In genomic region chr11:94420325-94420724, GRCm38 (mm10) we compare ENCODE assay signal across 10 mouse cellular contexts. TPM values are rescaled to one million over a fixed set of nuclear protein-coding genes. Genes with fewer than 3 reads are reported as not detected.
DNase-seq lines count a peak whose midpoint lies in the region; ATAC-seq lines count a peak whose summit lies in the region.
"Had no signal": no experiment of that assay in that cellular context is flagged by ENCODE, and none has a peak within 500 bp of the region (broad histone marks: within the 10 kb centered on the region; RNA-seq: fewer than 3 reads in every experiment).

No protein-coding gene starts in this region.

- no peak overlapping the region; the same call in 1 of the 2 replicates for H3K27ac ChIP-seq in hindbrain, embryonic 14.5 days
- H3K27ac ChIP-seq in hindbrain, embryonic 10.5 days: no peak overlapping the region

- H3K9me3 ChIP-seq in hindbrain, embryonic 14.5 days (ENCODE audit: control insufficient read depth, low read length): no peaks in the 10 kb centered on the region
- no peaks in the 10 kb centered on the region for H3K9me3 ChIP-seq in hindbrain, embryonic 10.5 days
- H3K9me3 ChIP-seq: midbrain, embryonic 12.5 days had no signal

- no peak overlapping the region for H3K4me2 ChIP-seq in hindbrain, embryonic 14.5 days (replicated peaks)
- H3K4me2 ChIP-seq: midbrain, embryonic 12.5 days had no signal

- DNase-seq in hindbrain, embryonic 14.5 days (ENCODE audit: low spot score): peak; percentile 67
- no peak for DNase-seq in hindbrain, embryonic 10.5 days (ENCODE audit: low spot score)
- peak; percentile 39 to 48 for DNase-seq in urinary bladder, postnatal 36 days (ENCODE audit: low spot score in 2 of 2)
- no peak for DNase-seq in urinary bladder, postnatal 10 days (ENCODE audit: low spot score)
- DNase-seq in embryo, embryonic 11 days: peak; percentile 62
- peak; percentile 69 for DNase-seq in lung, postnatal 36 days
- DNase-seq in gastrocnemius, adult 8-10 months (ENCODE audit: low spot score in 2 of 2): no peak
- no peak for DNase-seq in right cerebral cortex, postnatal 4 days

- peaks cover 54% of the 10 kb centered on the region for H3K36me3 ChIP-seq in hindbrain, embryonic 14.5 days (replicated peaks; ENCODE audit: control insufficient read depth, insufficient read depth)
- peaks cover 63% of the 10 kb centered on the region for H3K36me3 ChIP-seq in hindbrain, embryonic 10.5 days

- no peak for ATAC-seq in hindbrain, embryonic 14.5 days (ENCODE audit: low FRiP score)

- no peak overlapping the region for H3K9ac ChIP-seq in hindbrain, embryonic 14.5 days
- H3K9ac ChIP-seq: midbrain, embryonic 12.5 days had no signal

- no peaks in the 10 kb centered on the region; the same call in none of the 2 replicates for H3K4me1 ChIP-seq in hindbrain, embryonic 14.5 days (replicated peaks; ENCODE audit: control insufficient read depth, insufficient read depth, low read length)
- peaks cover 57% of the 10 kb centered on the region for H3K4me1 ChIP-seq in hindbrain, embryonic 10.5 days (replicated peaks)

- 0 out of 2 replicates have a peak, but pooled peaks cover 4% of the 10 kb centered on the region for H3K27me3 ChIP-seq in hindbrain, embryonic 14.5 days (ENCODE audit: control insufficient read depth, insufficient read depth, low read length)
- H3K27me3 ChIP-seq in hindbrain, embryonic 10.5 days (ENCODE audit: insufficient read depth, poor library complexity, severe bottlenecking): peaks cover 30% of the 10 kb centered on the region

- no peak overlapping the region for H3K4me3 ChIP-seq in hindbrain, embryonic 14.5 days (replicated peaks; ENCODE audit: low read length)
- no peak overlapping the region for H3K4me3 ChIP-seq in hindbrain, embryonic 10.5 days
- H3K4me3 ChIP-seq: midbrain, embryonic 12.5 days had no signal

- WGBS in hindbrain, embryonic 14.5 days: 28% methylated on average over 7 of the region's 7 CpGs
- 38% methylated on average over 7 of the region's 7 CpGs for WGBS in hindbrain, embryonic 10.5 days

RNA-seq across cellular contexts. Expression of gene Abcc3, which starts 27.5 kb away (rescaled TPM):
- 0.85 and 1.1 TPM in 2 replicates for polyA plus RNA-seq in hindbrain, embryonic 14.5 days (2014; fragmentation: Nextera tagmentation; extraction: Ambion mirVana)
- 0.46 and 0.48 TPM in 2 replicates for polyA plus RNA-seq in hindbrain, embryonic 10.5 days (2016; fragmentation: Nextera tagmentation; extraction: Ambion mirVana)
- total RNA-seq in gastrocnemius, adult 8-10 months (2022): under 1 TPM; 0.17 to 0.65 (median 0.36) TPM

RNA-seq across cellular contexts. Expression of gene Cacna1g, which starts 53.7 kb away (rescaled TPM):
- polyA plus RNA-seq in hindbrain, embryonic 14.5 days (2014; fragmentation: Nextera tagmentation; extraction: Ambion mirVana): 18.6 and 22.8 TPM in 2 replicates
- 5.3 and 7.7 TPM in 2 replicates for polyA plus RNA-seq in hindbrain, embryonic 10.5 days (2016; fragmentation: Nextera tagmentation; extraction: Ambion mirVana)
- 1 to 10 TPM in 2 of 4 experiments, under 1 TPM in 2; 0.63 to 1.3 (median 0.86) TPM for total RNA-seq in gastrocnemius, adult 8-10 months (2022)
- total RNA-seq: hematopoietic stem cell, adult 5-6 weeks had no signal

Comparison
In these comparisons a context has a peak if more than half of its experiments do, and no peak if none do; other contexts are left out.
1. DNase-seq: peak in hindbrain, embryonic 14.5 days (single experiment), urinary bladder, postnatal 36 days (2 of 2), embryo, embryonic 11 days (single experiment) and lung, postnatal 36 days (single experiment); none in hindbrain, embryonic 10.5 days (single experiment), urinary bladder, postnatal 10 days (single experiment), gastrocnemius, adult 8-10 months (0 of 2) and right cerebral cortex, postnatal 4 days (single experiment).